Mouse (Mus musculus) forebrain, postnatal 0 days (tissue): ENCODE measurements around the gene Setd6. TPM values are rescaled to one million over a fixed set of nuclear protein-coding genes. Genes with fewer than 3 reads are reported as not detected.

ENCODE experiments used
- ATAC-seq: fragments of 200-750 bp; cut with Nextera tagmentation; 2 replicates; pipeline ENCODE4 v1.8.0; 2017; ENCODE audit warnings: mild to moderate bottlenecking, moderate library complexity
- DNase-seq: peaks from one replicate; pipeline ENCODE4 v3.0.0-alpha.2; 2015
- H3K27ac ChIP-seq: fragments of 300-500 bp; sonication (generic); 2 replicates; pipeline ENCODE4 v1.5.1; 2014; ENCODE audit warnings: low read depth, mild to moderate bottlenecking, antibody characterized with exemption, low read length, moderate library complexity, mixed read lengths
- H3K27me3 ChIP-seq: fragments of 300-500 bp; sonication (generic); 2 replicates; pipeline ENCODE4 v1.6.1; 2014; ENCODE audit warnings: mild to moderate bottlenecking, low read length, mixed read lengths; ENCODE audit not compliant: insufficient read depth
- H3K36me3 ChIP-seq: fragments of 300-500 bp; sonication (generic); 2 replicates; pipeline ENCODE4 v1.6.1; 2014; ENCODE audit warnings: mild to moderate bottlenecking, moderate library complexity; ENCODE audit not compliant: insufficient read depth
- H3K4me1 ChIP-seq: fragments of 300-500 bp; sonication (generic); 2 replicates; pipeline ENCODE4 v1.6.1; 2014; ENCODE audit warnings: antibody characterized with exemption; ENCODE audit not compliant: insufficient read depth
- H3K4me2 ChIP-seq: fragments of 300-500 bp; sonication (generic); 2 replicates; pipeline ENCODE4 v1.6.1; 2014; ENCODE audit warnings: low read depth, mild to moderate bottlenecking, moderate library complexity
- H3K4me3 ChIP-seq: fragments of 300-500 bp; sonication (generic); 2 replicates; pipeline ENCODE4 v1.5.1; 2014; ENCODE audit warnings: low read depth, low read length, mixed read lengths
- H3K9ac ChIP-seq: fragments of 300-500 bp; sonication (generic); 2 replicates; pipeline ENCODE4 v1.6.1; 2014; ENCODE audit warnings: mild to moderate bottlenecking
- H3K9me3 ChIP-seq: fragments of 300-500 bp; sonication (generic); 2 replicates; pipeline ENCODE4 v1.6.1; 2016; ENCODE audit warnings: low read length
- CTCF ChIP-seq: sonication (generic); IDR thresholded peaks from 2 replicates; pipeline ENCODE4 v1.5.1; 2016; ENCODE audit warnings: antibody characterized with exemption, control low read depth, low read depth
- WGBS: fragments of 180-500 bp; shearing (Covaris S2); extraction: QIAGEN DNeasy Blood & Tissue Kit; methylation state at CpG from one replicate; pipeline ENCODE4 v1.1.7; 2014; 5-methylcytosine and 5-hydroxymethylcytosine counted together
- polyA plus RNA-seq: library from polyadenylated mRNA; unstranded; fragments of >200 nt; fragmentation: Nextera tagmentation; extraction: Ambion mirVana; gene quantifications from 2 replicates; pipeline ENCODE4 v1.2.1, GENCODE M21; 2015
- total RNA-seq: library from RNA; depleted of rRNA; stranded (reverse); fragments of >200 nt; gene quantifications from 2 replicates; pipeline ENCODE4 v1.2.3, GENCODE M21; 2014

The Setd6 gene
- total and polyA plus RNA-seq, 2 experiments from 2014 or later, result 29.8 to 40.0 TPM

GRCm38 (mm10) chr8:95677591-95678023 lies 38.1 kb upstream of the Setd6 start:
- Histone ChIP-seq H3K27me3 (no peaks in the 10 kb centered on the region), H3K4me3 (peak overlapping the region; percentile 70), H3K27ac (peak overlapping the region; percentile 85), H3K9me3 (no peaks in the 10 kb centered on the region), H3K9ac (peak overlapping the region; percentile 92), H3K4me1 (no peaks in the 10 kb centered on the region), H3K36me3 (no peaks in the 10 kb centered on the region), H3K4me2 (peak overlapping the region; percentile 74)
- peak; percentile 78 for DNase-seq
- WGBS, result 7% methylated on average over 31 of the region's 48 CpGs
- no peak for TF ChIP-seq CTCF
- ATAC-seq, result peak; percentile 70

DNA sequence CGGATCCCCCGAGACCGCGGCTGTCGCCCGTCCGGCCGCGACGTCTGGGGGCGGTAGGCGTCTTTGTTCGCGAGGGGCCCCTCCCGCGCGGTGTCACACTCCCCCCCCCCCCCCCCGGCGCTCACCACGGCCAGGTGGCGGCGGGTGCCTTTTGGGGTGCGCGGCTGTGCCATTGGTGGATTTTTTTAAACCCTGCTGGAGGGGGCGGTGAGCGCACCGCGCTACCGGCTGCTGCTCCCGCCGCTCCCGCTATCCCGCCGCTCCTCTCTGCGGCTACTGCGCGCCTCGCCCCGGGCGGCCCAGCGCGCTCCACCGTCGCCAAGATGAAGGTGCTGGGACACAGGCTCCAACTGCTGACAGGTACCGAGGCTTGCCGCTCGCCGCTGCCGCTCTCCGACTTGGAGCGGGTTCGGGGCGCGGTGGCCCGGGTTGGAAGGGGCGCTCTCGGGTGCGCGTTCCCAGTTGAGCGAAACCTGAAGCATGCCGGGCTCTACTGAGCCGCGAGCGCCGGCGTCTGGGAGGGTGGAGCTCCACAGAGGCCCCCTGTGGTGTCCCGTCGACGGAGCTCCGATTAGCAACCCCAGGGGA lies 37.6 kb upstream of the Setd6 start:
- Histone ChIP-seq H3K4me2 (peak overlapping the region; percentile 74), H3K4me1 (no peaks in the 10 kb centered on the region), H3K9me3 (no peaks in the 10 kb centered on the region), H3K36me3 (no peaks in the 10 kb centered on the region), H3K27me3 (no peaks in the 10 kb centered on the region), H3K9ac (peak overlapping the region; percentile 92), H3K4me3 (peak overlapping the region; percentile 70), H3K27ac (peak overlapping the region; percentile 85)
- 0 out of 2 replicates have a peak, but pooled peaks have one; percentile 1 for TF ChIP-seq CTCF
- WGBS, result under 1% methylated on average over 59 of the region's 70 CpGs
- DNase-seq, result peak; percentile 80
- peak; percentile 90 for ATAC-seq

- no peak for TF ChIP-seq CTCF
- H3K9me3 ChIP-seq, result no peaks in the 10 kb centered on the region
- H3K4me3 ChIP-seq, result no peak overlapping the region
- no peak overlapping the region for H3K4me2 ChIP-seq
- ATAC-seq, result peak; percentile 68
- peak; percentile 57 for DNase-seq
- H3K27ac ChIP-seq, result no peak overlapping the region
- H3K4me1 ChIP-seq, result no peaks in the 10 kb centered on the region
- no peaks in the 10 kb centered on the region for H3K27me3 ChIP-seq
- 35% methylated on average over 10 of the region's 10 CpGs for WGBS
- H3K9ac ChIP-seq, result no peak overlapping the region
- H3K36me3 ChIP-seq, result no peaks in the 10 kb centered on the region
Measured at GRCm38 (mm10) chr8:95688073-95688672, 27.5 kb upstream of the Setd6 start.

GRCm38 (mm10) chr8:95690929-95691541 lies 24.6 kb upstream of the Setd6 start:
- no peak overlapping the region for H3K4me2 ChIP-seq
- no peak for DNase-seq
- no peak overlapping the region for H3K9ac ChIP-seq
- no peak overlapping the region for H3K4me3 ChIP-seq
- H3K27ac ChIP-seq, result no peak overlapping the region
- ATAC-seq, result no peak
- H3K9me3 ChIP-seq, result no peaks in the 10 kb centered on the region
- 83% methylated on average over 13 of the region's 13 CpGs for WGBS
- no peaks in the 10 kb centered on the region for H3K27me3 ChIP-seq
- H3K36me3 ChIP-seq, result no peaks in the 10 kb centered on the region
- TF ChIP-seq CTCF, result no peak
- peaks cover 4% of the 10 kb centered on the region; the same call in 1 of the 2 replicates for H3K4me1 ChIP-seq

GRCm38 (mm10) chr8:95694631-95695030 lies 21.1 kb upstream of the Setd6 start:
- Histone ChIP-seq H3K27ac (peak overlapping the region; percentile 29; the same call in 1 of the 2 replicates), H3K4me2 (peak overlapping the region; percentile 15; the same call in 1 of the 2 replicates), H3K4me3 (no peak overlapping the region), H3K4me1 (peaks cover 6% of the 10 kb centered on the region), H3K36me3 (no peaks in the 10 kb centered on the region), H3K27me3 (no peaks in the 10 kb centered on the region), H3K9me3 (no peaks in the 10 kb centered on the region), H3K9ac (peak overlapping the region; percentile 14; the same call in 1 of the 2 replicates)
- no peak for TF ChIP-seq CTCF
- ATAC-seq, result no peak
- WGBS, result 14% methylated on average over 6 of the region's 6 CpGs
- DNase-seq, result no peak

GRCm38 (mm10) chr8:95696661-95697060 lies 19.0 kb upstream of the Setd6 start:
- H3K9ac ChIP-seq, result no peak overlapping the region
- WGBS, result 63% methylated on average over 8 of the region's 8 CpGs
- H3K9me3 ChIP-seq, result no peaks in the 10 kb centered on the region
- ATAC-seq (no peak), DNase-seq (no peak)
- no peaks in the 10 kb centered on the region for H3K36me3 ChIP-seq
- no peak overlapping the region for H3K4me3 ChIP-seq
- peak overlapping the region; percentile 25; the same call in 1 of the 2 replicates for H3K4me2 ChIP-seq
- no peaks in the 10 kb centered on the region for H3K27me3 ChIP-seq
- H3K4me1 ChIP-seq, result peaks cover 20% of the 10 kb centered on the region
- no peak for TF ChIP-seq CTCF
- no peak overlapping the region for H3K27ac ChIP-seq

GRCm38 (mm10) chr8:95697128-95697527 lies 18.6 kb upstream of the Setd6 start:
- H3K9ac ChIP-seq, result no peak overlapping the region
- no peaks in the 10 kb centered on the region for H3K36me3 ChIP-seq
- peak overlapping the region; percentile 25; the same call in 1 of the 2 replicates for H3K4me2 ChIP-seq
- H3K27ac ChIP-seq, result no peak overlapping the region
- H3K9me3 ChIP-seq, result no peaks in the 10 kb centered on the region
- peak; percentile 70 for ATAC-seq
- WGBS, result 3% methylated on average over 11 of the region's 11 CpGs
- TF ChIP-seq CTCF, result peak; percentile 99
- H3K4me3 ChIP-seq, result no peak overlapping the region
- peak; percentile 95 for DNase-seq
- peaks cover 20% of the 10 kb centered on the region for H3K4me1 ChIP-seq
- no peaks in the 10 kb centered on the region for H3K27me3 ChIP-seq
